Mouse (Mus musculus): Measurements from ENCODE around the gene Kif6.

Gene Kif6

DNA sequence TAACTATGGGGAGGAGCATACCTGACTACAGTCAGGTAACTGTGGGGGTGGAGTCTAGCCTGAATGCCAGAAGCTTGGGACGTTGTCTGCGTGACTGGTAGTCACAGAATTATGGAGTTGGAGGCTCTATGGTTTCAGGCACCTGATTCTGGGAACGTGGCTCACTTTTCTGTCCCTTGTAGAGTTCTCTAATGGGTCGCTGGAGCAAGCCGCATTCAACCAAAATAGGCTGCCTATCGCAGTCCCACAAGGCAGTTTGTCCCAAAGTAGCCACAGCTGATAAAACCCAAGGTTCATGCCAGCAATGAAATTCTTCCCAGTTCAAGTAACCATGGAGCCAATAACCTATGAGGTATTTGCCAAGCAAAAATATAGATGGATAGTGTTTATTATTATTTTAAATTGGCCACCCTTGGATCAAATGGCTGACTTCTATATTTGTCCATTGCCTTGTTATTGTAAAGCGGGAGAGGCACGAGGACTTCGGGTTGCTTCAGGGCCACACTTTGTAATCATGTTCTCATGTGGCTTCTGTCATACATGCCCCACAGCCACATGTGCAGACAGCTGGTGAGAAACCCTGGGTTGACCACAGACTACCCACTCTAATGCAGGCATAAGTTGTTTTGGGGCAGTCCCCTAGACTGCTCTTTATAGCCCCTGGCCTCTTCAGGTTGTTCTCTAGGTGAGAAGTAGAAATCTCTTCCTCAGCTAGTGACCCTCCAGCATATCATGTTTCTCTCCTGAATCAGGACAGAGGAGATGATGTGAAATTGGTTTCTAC lies 125.2 kb downstream of the Kif6 start:
- no peak for DNase-seq

DNA sequence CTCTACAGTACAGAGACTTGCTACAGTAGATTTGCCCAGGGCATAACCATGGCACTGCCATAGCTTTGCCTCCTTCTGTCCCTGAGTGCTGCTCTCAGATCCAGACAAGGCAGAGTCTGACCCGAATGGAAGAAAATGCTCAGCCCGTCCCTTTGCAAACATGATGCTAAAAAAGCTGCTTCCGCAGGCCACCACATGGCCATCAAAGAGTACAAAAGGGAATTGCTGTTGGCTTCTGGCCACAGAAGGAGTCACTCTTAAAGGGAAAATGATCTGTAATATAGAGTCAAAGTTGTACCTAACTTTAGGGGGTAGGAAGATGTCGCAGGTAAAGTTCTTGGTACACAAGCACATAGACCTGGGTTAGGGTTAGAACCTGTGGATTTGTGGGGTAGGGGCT lies 126.2 kb downstream of the Kif6 start:
- DNase-seq = no peak

DNA sequence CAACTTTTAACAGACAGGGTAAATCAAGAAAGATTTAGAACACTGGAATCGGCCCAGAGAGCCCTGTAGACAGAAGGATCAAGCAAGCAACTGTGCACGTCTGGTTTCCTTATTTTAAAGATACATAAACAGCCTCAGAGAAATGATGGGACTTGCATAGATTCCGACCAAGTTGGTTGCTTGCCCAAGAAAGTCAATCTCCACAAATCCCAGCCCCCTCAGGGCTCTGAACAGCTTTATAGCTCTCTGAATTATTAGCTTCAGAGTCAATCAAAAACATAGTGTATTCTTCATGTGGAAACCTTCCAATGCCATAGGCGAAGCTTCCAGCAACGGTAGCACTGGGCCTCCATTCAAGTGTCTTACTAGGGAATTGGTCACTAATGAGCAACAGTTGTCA lies 127.0 kb downstream of the Kif6 start:
- no peak for DNase-seq

DNA sequence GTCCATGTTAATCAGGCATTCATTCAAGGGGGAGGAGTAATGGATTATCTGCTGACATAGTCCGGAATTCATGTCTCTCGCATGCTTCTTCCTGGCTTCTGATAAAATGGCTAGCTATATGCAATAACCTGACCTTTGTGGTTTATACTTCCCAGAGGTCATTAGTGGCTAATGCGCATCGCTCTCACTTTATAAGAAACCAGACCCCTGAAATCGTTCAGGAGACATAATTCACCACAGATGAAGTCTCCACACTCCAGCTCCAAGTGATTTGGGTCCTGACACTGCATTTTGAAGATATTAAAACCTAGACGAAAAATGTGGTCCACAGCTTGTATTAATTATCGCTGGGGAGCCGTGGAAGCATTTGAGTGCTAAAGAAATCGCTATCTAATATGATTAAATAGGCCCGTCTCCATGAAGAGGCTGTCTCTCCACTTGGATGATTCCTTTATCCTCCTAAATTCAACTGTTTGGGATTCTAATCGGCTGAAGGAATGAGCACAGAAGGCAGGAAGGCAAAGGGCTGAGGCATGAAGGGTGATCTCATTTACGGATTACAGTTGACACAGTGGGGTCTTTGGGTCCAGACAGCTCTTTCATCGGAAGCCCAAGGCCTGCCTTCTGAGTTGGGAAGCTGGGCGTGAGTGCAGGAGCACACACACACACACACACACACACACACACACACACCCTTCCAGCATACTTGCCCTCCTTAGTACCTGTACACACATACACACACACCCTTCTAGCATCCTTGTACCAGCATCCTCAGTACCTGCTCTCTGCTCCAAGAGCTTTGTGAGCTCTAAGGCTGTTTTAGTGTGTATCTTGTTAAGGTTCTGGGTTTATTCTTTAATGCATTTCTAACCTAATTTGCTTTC lies 128.9 kb downstream of the Kif6 start:
- DNase-seq = no peak

DNA sequence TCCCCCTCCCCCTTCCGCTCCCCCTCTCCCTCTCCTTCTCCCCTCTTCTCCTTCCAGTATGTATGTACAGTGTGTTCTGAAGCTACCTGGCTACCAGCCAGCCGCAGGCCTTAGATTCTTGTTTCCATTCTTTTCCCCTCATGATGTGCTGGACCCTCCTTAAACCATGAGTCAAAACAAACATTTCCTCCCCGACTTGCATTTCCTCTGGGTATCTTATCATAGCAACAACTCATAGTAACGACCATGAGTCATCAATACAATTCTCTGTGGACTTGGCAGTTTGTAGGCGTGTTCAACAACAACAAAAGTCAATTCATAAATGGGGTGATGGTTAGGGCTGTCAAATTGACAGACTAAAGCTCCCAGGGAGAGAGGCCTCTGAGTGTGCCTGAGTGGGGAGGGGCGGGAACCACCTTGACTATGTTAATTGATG lies 136.0 kb downstream of the Kif6 start:
- DNase-seq = no peak

DNA sequence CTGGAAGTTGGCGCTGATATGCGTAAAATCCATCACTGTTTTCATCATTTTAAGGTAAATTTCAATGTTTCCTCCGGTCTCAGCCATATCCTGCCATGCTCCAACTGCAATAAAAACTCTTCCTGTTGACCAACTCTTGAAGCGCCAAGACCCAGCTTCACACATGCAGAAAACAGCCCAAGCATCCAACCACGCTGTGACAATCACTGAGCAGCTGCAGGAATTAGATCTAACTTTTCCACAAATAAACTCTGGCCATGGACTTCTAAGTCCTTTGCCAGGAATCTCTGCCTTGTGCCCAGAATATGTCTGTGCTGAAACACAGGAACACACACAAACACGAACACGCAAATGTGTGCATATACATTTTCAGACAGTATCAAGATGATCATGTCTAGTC lies 138.9 kb downstream of the Kif6 start:
- DNase-seq = no peak

DNA sequence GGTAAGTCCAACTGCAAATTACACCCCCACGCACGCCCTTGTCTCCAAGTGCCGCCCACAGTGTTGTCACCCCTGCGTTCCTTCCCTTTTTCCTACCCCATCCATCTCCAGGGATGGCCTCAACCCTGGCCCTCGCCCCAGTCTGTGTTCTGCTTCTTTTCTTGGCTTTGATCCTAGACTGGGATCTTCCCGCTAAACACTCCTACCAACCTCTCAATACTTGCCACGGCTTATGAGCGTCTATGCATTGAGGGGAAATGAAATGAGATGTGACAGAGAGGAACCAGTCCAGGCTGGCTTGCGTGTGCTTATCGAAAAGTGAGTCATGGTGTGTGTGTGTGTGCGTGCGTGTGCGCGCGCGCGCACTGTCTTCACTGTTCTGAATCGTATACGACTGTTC lies 141.9 kb downstream of the Kif6 start:
- DNase-seq = no peak

DNA sequence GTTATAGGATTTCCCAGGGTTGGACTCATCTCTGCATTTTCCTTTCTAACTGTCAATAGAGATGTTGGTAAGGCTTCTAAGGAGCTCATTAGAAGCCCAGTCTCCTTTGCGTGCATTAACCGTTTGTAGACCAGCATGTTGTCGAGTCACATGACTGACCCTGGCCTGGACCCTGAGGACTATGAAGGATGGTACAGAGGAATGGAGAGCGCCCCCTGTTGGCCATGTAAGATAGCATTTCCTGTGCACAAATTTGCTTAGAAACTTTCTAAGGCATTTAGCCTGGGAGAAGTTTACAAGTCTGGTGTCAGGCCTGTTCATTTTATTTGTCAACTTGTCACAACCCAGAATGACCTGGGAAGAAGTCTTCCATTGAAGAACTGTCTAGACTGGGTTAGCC lies 144.1 kb downstream of the Kif6 start:
- no peak for DNase-seq

DNA sequence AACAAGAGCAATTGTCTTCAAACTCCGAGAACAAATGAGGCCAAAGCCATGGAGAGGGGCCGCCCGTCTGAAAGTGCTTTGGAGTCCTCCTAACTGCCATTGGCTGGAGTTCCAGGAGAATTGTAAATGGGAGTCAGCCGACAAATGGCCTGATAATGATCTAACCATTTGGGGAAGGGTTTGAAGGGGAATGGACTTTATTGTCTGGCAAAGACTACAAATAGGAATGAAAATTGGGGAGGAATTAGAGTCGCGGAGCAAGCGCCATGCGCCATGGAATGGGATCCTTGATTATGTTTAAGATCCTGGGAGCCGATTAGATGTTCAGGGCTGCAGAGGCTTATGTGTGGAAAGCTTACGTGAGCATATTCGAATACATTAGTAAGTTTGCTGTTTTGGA lies 146.3 kb downstream of the Kif6 start:
- DNase-seq = no peak

DNA sequence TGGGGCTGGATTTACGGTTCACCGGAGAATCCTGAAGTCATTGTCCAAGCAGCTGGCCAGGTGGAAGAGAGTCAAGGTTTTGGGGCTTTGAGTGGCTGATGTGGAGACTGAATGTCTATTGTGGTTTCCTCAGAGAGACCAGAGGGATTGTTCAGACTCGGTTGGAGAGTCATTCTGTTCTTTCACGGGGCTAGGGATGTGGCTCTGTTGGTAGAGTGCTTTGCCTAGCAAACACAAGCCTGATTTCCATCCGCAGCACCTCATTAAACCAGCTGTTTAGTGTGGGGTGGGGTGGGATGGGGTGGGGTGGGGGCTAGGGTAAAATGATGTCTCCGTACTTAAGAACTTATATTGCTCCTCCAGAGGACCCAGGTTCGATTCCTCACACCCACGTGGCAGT lies 146.9 kb downstream of the Kif6 start:
- DNase-seq = no peak

DNA sequence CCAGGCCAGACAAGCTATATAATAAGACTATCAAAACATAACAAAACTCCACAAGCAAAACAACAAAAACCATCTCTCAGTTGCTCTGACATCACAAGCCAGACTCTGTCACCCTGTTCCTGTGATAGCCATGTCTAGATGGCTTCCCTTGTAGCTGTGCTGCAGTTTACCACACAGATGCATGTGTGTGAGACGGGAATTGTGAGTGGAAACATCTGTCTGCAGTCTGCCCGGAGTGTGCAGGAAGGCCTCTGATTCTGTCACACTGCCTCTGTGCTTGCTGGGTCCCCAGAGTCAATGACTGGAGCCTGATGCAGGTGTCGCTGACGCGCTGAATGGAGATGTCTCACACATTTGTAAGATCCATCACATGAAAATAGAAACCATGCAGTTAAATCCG lies 150.0 kb downstream of the Kif6 start:
- DNase-seq = no peak

DNA sequence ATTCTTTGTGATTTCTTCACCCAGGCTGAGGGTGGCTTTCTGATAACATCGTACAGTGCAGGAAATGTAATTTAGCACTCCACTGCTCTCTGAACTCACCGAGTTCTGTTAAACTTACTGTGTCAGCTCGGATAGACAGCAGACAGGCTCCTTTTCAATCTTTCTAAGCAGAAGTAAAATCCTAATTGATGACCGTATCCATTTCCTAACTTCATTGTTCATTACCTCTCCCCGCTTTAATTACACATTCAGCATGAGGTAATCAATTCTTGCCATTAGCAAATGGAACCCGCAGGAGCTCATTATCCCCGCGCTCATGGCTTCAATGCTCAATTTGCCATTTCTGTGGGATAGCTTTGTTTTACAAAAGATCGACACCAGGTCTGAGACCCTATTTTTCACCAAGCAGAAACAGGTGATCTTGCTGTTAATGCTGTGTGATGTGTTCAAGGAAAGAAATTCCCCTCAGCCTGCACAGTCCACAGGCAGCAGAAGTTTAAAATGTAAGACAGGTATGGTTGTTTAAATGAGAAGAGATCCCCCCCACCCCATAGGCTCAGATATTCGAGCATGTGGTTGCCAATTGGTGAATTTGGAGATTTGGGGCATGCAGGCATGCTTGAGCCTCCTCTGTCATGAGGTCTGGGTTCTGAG lies 152.9 kb downstream of the Kif6 start:
- DNase-seq = no peak

DNA sequence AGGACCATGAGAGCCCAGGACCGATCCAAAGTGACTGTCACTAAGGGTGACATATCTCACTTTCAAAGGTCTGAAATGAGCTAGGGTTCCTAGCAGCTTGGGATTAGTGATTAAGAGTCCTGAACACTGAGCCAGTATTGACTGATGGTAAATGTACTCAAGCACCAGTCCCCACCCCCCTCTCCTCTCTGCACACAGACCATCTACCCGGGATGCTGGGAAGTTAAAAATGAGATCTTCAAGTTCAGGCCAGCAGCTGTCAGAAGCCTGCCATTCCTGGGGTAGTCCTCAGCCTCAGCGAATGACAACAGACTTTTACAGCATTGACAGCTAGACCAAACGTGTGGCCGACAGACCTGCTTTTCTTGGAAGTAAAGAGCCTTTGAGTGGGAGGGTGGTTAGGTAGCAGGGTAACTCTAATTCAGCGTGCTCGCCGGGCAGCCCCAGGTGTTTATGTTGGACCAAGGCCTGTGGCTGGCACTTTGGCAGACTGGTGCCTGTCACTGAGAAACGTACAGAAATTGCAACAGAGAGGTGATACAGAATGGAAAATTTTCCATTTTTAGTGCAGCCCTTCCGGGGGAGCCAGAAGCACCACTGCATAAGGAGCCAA lies 156.9 kb downstream of the Kif6 start:
- no peak for DNase-seq

DNA sequence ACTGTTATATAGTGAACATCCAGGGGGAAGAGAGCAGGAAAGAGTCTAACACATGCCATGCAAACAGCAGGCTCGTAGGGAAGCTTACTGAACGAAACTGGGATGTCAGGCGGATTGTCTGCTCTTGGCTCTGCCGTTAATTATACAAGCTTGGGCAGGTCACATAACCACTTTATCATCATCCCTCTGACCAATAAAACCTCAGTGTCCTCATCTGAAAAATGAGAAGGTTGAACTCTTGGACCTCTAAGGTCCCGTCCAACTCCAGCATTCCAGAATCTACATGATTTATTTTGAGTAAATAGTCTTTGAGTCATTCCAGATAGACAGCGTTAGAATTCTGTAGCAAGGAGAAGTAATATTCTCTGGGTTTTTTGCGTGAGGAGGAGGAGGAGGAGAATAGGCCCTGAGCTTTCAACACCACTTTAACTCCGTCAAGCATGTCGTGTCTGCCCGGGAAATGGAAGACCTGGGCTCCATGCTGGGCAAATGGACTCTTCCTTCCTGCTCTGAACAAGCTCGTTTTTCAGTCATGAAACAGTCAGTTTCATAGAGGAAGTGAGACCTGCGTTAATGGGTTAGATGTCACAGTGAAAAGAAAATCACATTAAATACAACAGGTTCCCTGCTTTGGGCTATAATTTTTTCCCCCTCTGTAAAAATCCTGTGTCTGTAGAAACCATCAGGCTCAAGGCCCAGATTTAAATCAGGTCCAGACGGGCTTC lies 162.3 kb downstream of the Kif6 start:
- DNase-seq = no peak

DNA sequence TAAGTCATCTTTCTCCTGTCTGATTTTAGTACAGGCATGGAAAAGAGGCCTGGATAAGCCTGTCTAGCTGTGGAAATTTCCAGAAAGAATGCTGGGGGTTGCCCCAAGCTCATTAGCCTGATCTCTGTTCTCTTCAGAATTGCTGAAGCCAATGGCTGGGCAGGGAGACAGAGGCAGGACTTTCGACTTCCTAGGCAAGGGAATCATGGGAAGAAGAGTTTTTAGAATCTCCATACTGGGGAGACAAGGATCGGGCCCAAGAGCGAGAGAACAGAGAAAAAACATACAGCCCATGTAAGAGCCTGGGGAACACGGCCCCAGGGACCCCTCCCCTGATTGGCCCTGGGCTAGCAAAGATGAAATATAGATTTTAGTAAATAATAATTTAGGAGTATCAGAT lies 164.1 kb downstream of the Kif6 start:
- DNase-seq = no peak

DNA sequence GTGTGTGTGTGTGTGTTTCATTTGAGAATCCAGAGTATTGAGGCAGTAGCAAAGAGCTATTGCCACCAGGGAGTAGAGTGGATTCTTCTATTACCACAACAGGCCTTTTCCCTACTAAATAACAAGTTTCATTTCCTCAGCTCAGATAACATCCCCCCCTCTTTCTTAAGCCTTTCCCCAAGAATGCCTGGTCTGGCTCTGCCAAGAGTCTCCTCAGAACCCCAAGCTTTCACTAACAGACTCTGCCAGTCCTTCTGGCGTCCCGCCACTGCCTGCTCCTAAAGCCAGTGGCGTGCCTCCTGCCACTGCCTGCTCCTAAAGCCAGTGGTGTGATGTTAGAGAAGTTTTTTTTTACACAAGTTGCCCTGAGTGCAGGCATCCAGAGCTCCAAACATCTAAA lies 164.6 kb downstream of the Kif6 start:
- peak; percentile 27 for DNase-seq

DNA sequence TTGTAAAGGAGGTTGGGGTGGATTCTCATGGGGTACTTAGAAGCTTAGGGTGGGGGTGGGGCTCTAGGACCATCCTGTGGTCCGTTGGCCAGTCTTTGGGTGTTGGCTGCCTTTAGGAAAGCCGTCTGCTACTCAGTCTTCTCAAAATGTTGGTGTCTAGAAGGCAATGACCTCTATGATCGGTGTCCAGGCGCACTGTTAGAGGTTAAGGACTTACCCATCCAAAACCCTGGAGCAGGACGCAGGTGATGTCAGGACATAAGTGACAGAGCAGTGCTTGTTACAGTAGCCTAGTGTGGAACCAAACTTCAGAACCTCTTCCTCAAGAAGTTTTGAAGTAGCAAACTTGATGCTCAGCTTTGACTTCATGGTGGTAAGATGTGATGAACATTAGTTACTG lies 170.9 kb downstream of the Kif6 start:
- DNase-seq = no peak

DNA sequence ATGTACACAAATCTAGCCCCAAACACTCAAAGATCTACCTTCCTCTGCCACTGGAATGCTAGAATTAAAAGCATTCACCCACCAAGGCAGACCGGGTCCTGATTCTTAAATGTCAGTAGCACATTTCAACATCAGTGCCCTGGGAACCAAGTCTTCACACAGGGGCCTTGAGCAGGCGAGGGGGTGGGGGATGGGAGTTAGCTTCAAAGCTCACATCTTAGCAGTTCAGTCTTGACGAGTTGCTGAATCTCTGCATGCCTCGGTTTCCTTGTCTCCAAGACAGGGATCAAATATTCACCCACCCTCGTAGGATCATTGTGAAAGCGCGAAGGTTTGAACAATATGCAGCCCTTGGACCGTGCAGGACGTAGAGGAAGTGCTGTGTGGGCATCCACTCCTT lies 172.4 kb downstream of the Kif6 start:
- no peak for DNase-seq

DNA sequence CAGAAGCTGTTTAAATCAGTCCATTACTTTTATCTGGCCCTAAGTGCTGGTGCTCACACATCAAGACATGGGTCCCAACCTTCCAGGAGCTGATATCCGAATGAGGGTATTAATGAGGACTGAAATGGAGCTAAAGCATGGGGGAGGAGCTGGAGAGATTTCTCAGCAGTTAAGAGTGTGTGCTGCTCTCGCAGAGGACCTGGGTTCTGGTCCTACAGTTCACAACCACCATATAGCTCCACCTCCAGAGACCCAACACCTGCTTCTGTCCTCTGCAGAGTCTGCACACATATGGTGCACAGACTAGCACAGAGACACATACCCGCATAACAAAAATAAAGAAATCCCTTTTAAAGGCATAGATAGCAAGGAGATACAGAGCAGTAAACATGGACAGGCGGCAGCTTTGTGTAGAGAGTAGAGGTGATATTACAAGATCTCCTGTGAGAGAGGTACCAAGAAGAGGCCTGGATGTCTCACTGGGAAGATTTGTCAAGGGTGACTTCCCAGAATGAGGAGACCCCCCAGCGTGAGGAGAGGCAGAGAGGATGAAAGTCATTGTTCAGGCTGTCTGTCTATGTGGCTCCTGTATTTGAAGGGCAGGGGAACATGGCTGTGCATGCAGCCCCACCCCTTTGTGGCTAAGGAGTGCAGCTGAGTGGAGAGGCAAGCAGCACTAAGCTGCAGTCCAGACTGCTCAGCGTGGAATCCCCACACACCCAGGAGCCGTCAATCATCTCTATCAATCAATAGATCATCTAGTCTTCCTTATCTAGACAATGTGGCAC lies 173.4 kb downstream of the Kif6 start:
- DNase-seq = no peak

DNA sequence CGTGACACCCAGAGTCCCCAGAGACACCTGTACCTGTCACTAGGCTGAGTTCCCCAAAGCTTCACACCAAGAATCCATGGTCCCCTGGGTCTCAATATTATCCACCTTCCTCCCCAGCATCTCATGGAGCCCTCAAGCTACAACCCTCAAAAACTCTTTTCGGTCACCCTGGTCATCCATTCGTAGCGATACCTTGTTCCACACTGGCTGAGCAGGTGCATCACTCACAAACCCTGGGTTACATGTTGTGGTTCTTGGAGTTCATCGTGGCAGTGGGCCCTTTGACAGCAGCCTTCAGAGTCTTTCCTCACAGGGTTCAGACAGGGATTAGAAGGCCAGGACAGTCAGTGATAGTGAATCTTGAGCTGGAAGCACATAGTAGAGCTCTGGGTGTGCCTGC lies 176.6 kb downstream of the Kif6 start:
- DNase-seq = no peak

DNA sequence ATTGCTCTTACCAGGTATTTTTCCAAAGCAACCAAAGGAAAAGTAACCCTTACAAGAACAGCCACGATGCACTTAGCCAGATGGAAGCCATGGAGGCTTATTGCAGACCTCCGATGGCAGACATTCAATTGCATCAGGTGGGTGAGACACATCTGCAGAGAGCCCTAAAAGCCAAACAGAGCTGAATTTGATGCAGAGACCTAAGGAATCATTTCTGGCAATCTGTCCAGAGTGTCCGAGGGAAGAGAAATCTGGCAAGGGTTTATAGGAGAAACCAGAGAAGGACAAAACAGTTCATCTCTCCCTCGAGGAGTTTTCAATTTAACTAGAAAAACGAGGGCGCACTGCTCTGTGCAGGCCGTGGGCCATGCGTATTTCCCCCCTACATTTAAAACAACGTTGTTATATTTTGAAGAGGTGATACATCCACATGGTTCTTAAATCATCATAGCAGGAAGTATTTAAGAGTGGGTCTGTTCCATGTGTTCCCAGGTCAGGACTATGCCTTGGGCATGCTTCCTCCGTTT lies 177.3 kb downstream of the Kif6 start:
- DNase-seq = no peak

DNA sequence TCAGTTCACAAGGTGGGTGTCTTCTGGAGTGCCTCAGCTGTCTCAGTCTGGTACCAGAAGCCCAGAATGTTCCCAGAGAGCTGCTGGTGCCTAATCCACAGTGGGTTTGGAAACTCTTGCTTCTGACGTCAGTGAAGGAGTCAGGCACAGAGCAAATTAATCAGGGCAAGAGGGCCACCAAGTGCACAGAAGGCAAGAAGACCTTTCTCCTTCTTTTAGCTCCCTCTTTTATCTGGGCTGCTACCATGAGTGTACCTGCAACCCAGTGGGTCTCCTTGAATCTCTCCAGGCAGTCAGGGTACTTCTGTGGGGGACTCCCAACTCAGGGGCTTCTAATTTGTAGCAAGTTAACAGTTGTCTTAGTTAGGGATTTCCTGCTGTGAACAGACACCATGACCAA lies 178.0 kb downstream of the Kif6 start:
- no peak for DNase-seq

Data from kidney, adult 18-20 months (tissue).